Mouse (Mus musculus): ENCODE data around the gene Cnot9. TPM values are rescaled to one million over a fixed set of nuclear protein-coding genes. Genes with fewer than 3 reads are reported as not detected.

The Cnot9 gene
- total and polyA plus RNA-seq, 2 experiments from 2014 or later = 7.4 to 19.4 TPM

DNA sequence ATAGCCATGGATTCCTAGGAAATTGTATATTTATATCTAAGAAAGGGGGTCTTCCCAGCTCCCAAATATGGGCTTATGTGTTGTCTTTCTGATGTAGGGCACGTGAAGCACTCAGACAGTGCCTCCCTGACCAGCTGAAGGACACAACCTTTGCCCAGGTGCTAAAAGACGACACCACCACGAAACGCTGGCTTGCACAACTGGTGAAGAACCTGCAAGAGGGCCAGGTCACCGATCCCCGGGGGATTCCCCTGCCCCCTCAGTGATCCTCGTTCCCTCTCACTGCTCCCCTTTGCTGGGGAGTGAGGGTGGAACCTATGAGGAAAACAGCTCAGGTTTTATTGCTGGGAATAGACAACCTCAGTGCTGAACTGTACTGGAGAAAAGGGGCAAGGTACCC is 22.7 kb downstream of the Cnot9 start:
- Histone ChIP-seq H3K27me3 (ENCODE audit: control insufficient read depth, insufficient read depth, low read length) (no peaks in the 10 kb centered on the region), H3K9me3 (replicated peaks; ENCODE audit: control insufficient read depth, low read length) (no peaks in the 10 kb centered on the region), H3K27ac (ENCODE audit: low read depth) (no peak overlapping the region), H3K9ac (replicated peaks; ENCODE audit: low read depth, low read length) (no peak overlapping the region), H3K4me1 (ENCODE audit: control insufficient read depth, insufficient read depth) (no peaks in the 10 kb centered on the region), H3K4me2 (ENCODE audit: low read depth, low read length) (no peak overlapping the region), H3K4me3 (ENCODE audit: low read depth, low read length) (no peak overlapping the region), H3K36me3 (replicated peaks; ENCODE audit: control insufficient read depth, insufficient read depth, low read length) (peaks cover 82% of the 10 kb centered on the region)
- DNase-seq (ENCODE audit: low spot score) (no peak), ATAC-seq (ENCODE audit: insufficient read depth, low read depth) (no peak)
- 90% methylated on average over 7 of the region's 7 CpGs for WGBS
- TF ChIP-seq EP300 (IDR thresholded peaks at IDR 0.05; ENCODE audit: low read depth) (no peak), CTCF (IDR thresholded peaks at IDR 0.05; ENCODE audit: low read depth) (no peak)

DNA sequence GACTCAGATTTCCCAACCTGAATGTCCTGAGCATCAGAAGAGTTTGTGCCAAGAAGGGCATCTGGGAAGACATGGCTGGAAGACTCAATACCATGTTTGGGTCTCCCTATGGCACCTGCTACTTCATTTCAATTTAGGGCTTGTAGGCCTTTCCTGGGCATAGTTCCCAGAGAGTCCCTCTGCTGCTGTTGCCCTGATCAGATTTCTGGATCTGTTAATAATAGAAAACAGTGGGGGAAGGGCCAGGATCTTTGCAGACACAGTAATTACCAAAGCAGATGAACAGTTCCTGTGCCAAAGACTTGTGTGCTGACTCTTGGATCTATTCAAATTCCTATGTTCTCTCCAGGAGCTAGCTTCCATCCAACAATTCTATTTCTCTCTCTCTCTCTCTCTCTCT is 32.8 kb downstream of the Cnot9 start:
- peaks cover 4% of the 10 kb centered on the region; the same call in 1 of the 2 replicates for H3K4me1 ChIP-seq (ENCODE audit: control insufficient read depth, insufficient read depth)
- no peak overlapping the region for H3K27ac ChIP-seq (ENCODE audit: low read depth)
- no peak for DNase-seq (ENCODE audit: low spot score)
- no peaks in the 10 kb centered on the region for H3K36me3 ChIP-seq (replicated peaks; ENCODE audit: control insufficient read depth, insufficient read depth, low read length)
- H3K4me3 ChIP-seq (ENCODE audit: low read depth, low read length) = no peak overlapping the region
- ATAC-seq (ENCODE audit: insufficient read depth, low read depth) = no peak
- TF ChIP-seq CTCF (IDR thresholded peaks at IDR 0.05; ENCODE audit: low read depth) = no peak
- no peak for TF ChIP-seq EP300 (IDR thresholded peaks at IDR 0.05; ENCODE audit: low read depth)
- 0 out of 2 replicates have a peak, but pooled peaks cover 6% of the 10 kb centered on the region for H3K27me3 ChIP-seq (ENCODE audit: control insufficient read depth, insufficient read depth, low read length)
- H3K9ac ChIP-seq (replicated peaks; ENCODE audit: low read depth, low read length) = no peak overlapping the region
- H3K9me3 ChIP-seq (replicated peaks; ENCODE audit: control insufficient read depth, low read length) = no peaks in the 10 kb centered on the region
- H3K4me2 ChIP-seq (ENCODE audit: low read depth, low read length) = no peak overlapping the region

DNA sequence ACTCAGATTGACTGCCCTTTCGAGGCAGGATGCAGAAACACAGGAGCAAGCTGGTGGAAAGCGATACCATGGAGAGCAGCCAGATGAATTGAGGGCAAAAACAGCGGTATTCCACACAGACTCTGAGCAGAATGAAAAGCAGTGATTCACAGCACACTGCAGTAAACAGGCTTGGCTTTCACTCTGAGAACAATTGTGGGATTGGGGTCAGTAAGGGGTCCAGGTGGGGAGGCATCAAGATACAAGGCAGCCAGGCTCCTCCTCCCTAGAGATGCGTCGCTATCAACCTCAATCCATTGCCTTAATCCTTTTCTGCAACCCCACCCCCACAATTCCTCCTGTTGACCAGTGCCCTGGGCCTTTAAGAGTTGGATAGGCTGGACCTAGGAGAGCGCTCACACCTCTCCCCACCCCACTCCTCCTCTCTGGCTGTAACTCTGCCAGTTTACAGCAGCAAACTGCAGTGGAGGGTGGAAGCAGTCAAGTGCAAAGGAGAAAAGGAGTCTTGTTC is 36.6 kb downstream of the Cnot9 start, which contains the start of gene Plcd4:
Gene Plcd4, plus strand, starts transcription at position 438 of the 511 bp plus-strand sequence.
- Histone ChIP-seq H3K4me1 (ENCODE audit: control insufficient read depth, insufficient read depth) (peaks cover 4% of the 10 kb centered on the region; the same call in 1 of the 2 replicates), H3K9me3 (replicated peaks; ENCODE audit: control insufficient read depth, low read length) (no peaks in the 10 kb centered on the region), H3K27me3 (ENCODE audit: control insufficient read depth, insufficient read depth, low read length) (0 out of 2 replicates have a peak, but pooled peaks cover 6% of the 10 kb centered on the region), H3K27ac (ENCODE audit: low read depth) (no peak within 1 kb of the TSS), H3K4me3 (ENCODE audit: low read depth, low read length) (no peak within 1 kb of the TSS), H3K36me3 (replicated peaks; ENCODE audit: control insufficient read depth, insufficient read depth, low read length) (no peaks in the 10 kb centered on the region), H3K9ac (replicated peaks; ENCODE audit: low read depth, low read length) (0 out of 2 replicates have a peak within 1 kb of the TSS, but pooled peaks have one; percentile 10), H3K4me2 (ENCODE audit: low read depth, low read length) (no peak within 1 kb of the TSS)
- 14% methylated on average over 6 of the region's 6 CpGs for WGBS
- DNase-seq (ENCODE audit: low spot score) (no peak), ATAC-seq (ENCODE audit: insufficient read depth, low read depth) (no peak)
- TF ChIP-seq CTCF (IDR thresholded peaks at IDR 0.05; ENCODE audit: low read depth) (no peak), EP300 (IDR thresholded peaks at IDR 0.05; ENCODE audit: low read depth) (no peak)

DNA sequence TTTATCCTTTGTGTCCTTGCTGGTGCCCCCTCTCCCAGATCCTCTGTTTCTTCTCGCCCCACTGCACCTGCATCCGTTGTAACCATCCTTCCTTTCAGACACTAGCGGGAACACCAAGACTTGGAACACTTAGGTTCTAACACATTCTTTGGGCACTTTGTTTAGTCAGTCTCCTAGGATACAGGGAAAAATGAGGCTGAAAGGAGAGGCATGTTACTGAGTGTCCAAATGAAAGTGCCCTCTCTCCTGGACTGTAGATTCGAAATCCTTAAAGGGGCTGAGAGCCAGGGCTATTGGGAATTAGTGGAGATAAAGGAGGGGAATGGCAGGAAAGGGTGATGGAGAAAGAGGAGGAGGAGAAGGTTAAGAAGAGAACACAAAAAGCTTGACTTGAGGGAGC is 38.3 kb downstream of the Cnot9 start, which contains the start of gene Usp37:
Gene Usp37, minus strand, starts transcription at position 101 of the 400 bp plus-strand sequence.
- no peak for ATAC-seq (ENCODE audit: insufficient read depth, low read depth)
- H3K36me3 ChIP-seq (replicated peaks; ENCODE audit: control insufficient read depth, insufficient read depth, low read length) = no peaks in the 10 kb centered on the region
- no peak within 1 kb of the TSS for H3K4me3 ChIP-seq (ENCODE audit: low read depth, low read length)
- WGBS = 67% methylated on average over 4 of the region's 4 CpGs
- no peaks in the 10 kb centered on the region for H3K9me3 ChIP-seq (replicated peaks; ENCODE audit: control insufficient read depth, low read length)
- H3K27me3 ChIP-seq (ENCODE audit: control insufficient read depth, insufficient read depth, low read length) = 0 out of 2 replicates have a peak, but pooled peaks cover 6% of the 10 kb centered on the region
- peaks cover 4% of the 10 kb centered on the region; the same call in 1 of the 2 replicates for H3K4me1 ChIP-seq (ENCODE audit: control insufficient read depth, insufficient read depth)
- H3K9ac ChIP-seq (replicated peaks; ENCODE audit: low read depth, low read length) = no peak within 1 kb of the TSS
- H3K4me2 ChIP-seq (ENCODE audit: low read depth, low read length) = no peak within 1 kb of the TSS
- H3K27ac ChIP-seq (ENCODE audit: low read depth) = no peak within 1 kb of the TSS
- DNase-seq (ENCODE audit: low spot score) = no peak
- TF ChIP-seq EP300 (IDR thresholded peaks at IDR 0.05; ENCODE audit: low read depth) = no peak
- TF ChIP-seq CTCF (IDR thresholded peaks at IDR 0.05; ENCODE audit: low read depth) = no peak

DNA sequence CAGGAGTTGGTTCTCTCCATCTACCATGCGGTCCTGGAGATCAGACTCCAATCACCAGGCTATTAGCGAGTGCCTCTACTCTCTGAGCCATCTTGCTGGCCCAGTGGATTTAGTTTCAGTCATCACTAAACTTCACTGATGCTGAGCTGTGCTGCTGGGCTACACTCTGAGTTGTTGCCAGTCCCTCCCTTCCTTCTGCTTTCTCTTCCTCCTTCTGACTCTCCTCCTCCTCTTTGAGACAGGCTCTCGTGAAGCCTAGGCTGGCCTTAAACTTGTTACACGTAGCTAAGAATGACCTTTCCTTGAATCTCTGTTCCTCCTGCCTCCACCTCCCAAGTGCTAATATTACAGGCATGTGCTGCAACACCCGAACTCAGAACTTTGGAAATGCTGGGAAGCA is 53.2 kb downstream of the Cnot9 start:
- Histone ChIP-seq H3K9ac (replicated peaks; ENCODE audit: low read depth, low read length) (no peak overlapping the region), H3K9me3 (replicated peaks; ENCODE audit: control insufficient read depth, low read length) (no peaks in the 10 kb centered on the region), H3K36me3 (replicated peaks; ENCODE audit: control insufficient read depth, insufficient read depth, low read length) (no peaks in the 10 kb centered on the region), H3K27me3 (ENCODE audit: control insufficient read depth, insufficient read depth, low read length) (no peaks in the 10 kb centered on the region), H3K27ac (ENCODE audit: low read depth) (no peak overlapping the region), H3K4me3 (ENCODE audit: low read depth, low read length) (no peak overlapping the region), H3K4me2 (ENCODE audit: low read depth, low read length) (no peak overlapping the region), H3K4me1 (ENCODE audit: control insufficient read depth, insufficient read depth) (no peaks in the 10 kb centered on the region)
- TF ChIP-seq EP300 (IDR thresholded peaks at IDR 0.05; ENCODE audit: low read depth) (no peak), CTCF (IDR thresholded peaks at IDR 0.05; ENCODE audit: low read depth) (no peak)
- no peak for ATAC-seq (ENCODE audit: insufficient read depth, low read depth)
- DNase-seq (ENCODE audit: low spot score) = no peak
- 77% methylated on average over 5 of the region's 5 CpGs for WGBS

DNA sequence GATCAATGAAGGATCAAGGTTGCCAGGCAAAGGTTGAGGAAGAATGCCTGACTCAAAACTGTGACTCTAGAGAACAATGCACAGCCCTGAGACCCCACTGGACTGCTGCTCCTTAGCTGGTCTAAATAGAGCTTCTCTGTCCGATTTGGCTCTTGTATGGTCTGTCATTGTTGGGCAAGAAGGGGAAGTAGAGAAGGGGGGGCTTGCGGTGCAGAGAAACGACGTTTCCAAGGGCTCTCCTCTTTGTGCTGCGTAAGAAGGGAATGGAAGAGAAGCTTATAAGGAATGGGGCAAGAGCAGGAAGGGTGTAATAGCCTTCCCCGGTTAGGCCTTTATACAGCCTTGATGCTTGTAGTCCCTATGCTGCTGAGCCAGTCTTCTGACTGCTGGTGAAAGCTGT is 60.0 kb downstream of the Cnot9 start:
- no peak overlapping the region for H3K9ac ChIP-seq (replicated peaks; ENCODE audit: low read depth, low read length)
- 94% methylated on average over 6 of the region's 6 CpGs for WGBS
- H3K9me3 ChIP-seq (replicated peaks; ENCODE audit: control insufficient read depth, low read length) = no peaks in the 10 kb centered on the region
- no peaks in the 10 kb centered on the region for H3K27me3 ChIP-seq (ENCODE audit: control insufficient read depth, insufficient read depth, low read length)
- no peak for ATAC-seq (ENCODE audit: insufficient read depth, low read depth)
- no peak overlapping the region for H3K27ac ChIP-seq (ENCODE audit: low read depth)
- no peak overlapping the region for H3K4me3 ChIP-seq (ENCODE audit: low read depth, low read length)
- no peaks in the 10 kb centered on the region for H3K4me1 ChIP-seq (ENCODE audit: control insufficient read depth, insufficient read depth)
- H3K4me2 ChIP-seq (ENCODE audit: low read depth, low read length) = no peak overlapping the region
- no peak for DNase-seq (ENCODE audit: low spot score)
- peaks cover 62% of the 10 kb centered on the region for H3K36me3 ChIP-seq (replicated peaks; ENCODE audit: control insufficient read depth, insufficient read depth, low read length)
- no peak for TF ChIP-seq CTCF (IDR thresholded peaks at IDR 0.05; ENCODE audit: low read depth)
- TF ChIP-seq EP300 (IDR thresholded peaks at IDR 0.05; ENCODE audit: low read depth) = no peak
